Mouse (Mus musculus): ENCODE results near the gene Trim8.

Gene Trim8

GRCm38 (mm10) chr19:46501401-46502068, at the start of gene Trim8:
Trim8 (plus strand) TSS chr19:46501702.
- peak; percentile 68 for DNase-seq

DNA sequence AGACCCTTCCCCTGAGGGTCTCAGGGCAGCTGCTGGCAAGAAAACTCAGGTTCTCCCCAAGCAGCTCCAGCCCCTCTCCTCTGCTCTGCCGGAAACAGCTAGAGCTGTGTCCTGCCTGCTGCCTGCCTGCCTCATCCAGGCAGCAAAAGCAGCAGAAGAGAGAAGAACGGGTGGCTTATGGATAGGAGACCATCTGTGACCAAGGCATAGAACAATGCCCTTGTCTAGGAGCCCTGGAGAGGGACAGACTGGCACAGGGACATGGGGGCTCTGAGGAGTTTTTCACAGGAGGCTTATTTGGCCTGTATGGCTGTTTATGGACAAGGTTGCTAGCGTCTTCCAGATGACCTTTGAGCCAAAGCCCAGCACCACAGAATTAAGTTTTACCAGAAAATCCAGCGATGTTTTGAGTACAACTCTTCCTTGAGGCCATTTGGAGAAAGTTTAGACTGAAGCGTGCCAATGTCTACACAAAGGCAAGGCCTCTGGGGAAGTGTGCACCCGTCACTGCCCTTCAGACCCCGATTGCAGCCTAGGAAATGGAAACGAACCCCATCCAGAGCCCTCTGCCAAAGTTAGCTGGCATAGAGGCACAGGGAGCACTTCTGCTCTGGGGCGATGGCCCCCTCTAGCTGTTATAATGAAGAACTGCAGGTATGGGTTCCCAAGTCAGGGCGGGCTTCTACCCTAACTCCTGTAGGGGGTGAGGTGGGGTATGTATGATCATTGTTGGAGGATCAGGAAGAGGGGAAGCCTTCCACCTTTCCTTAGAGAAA, 49.3 kb upstream of the Trim8 start:
- DNase-seq: peak; percentile 65

- DNase-seq: no peak
These were observed 48.6 kb upstream of the Trim8 start for GRCm38 (mm10) chr19:46452916-46453315.

- DNase-seq: peak; percentile 26
These were observed 47.2 kb upstream of the Trim8 start for GRCm38 (mm10) chr19:46454126-46454880.

DNA sequence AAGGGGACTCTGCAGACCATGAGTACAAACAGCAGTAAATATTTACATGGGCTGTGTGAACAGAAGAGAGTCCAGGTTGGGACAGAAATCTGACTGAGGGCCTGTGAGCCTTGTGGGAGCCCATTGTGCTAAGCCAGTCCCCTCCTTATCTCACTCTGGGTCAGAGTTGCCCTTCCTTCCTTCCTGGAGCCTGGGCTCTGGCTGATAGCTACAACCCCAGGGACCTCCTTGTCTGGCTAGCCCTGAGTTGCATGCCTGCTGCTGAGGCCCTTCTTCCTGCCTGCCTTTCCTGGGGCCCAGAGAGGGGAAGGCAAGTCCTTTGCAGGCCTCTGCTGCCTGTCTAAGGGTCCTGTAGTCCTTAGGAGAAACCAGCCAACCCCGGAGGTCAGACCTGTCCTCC, 46.5 kb upstream of the Trim8 start:
- peak; percentile 33 for DNase-seq

GRCm38 (mm10) chr19:46455556-46455955, 45.9 kb upstream of the Trim8 start:
- DNase-seq: no peak

GRCm38 (mm10) chr19:46456018-46456735, 45.3 kb upstream of the Trim8 start:
- no peak for DNase-seq

DNA sequence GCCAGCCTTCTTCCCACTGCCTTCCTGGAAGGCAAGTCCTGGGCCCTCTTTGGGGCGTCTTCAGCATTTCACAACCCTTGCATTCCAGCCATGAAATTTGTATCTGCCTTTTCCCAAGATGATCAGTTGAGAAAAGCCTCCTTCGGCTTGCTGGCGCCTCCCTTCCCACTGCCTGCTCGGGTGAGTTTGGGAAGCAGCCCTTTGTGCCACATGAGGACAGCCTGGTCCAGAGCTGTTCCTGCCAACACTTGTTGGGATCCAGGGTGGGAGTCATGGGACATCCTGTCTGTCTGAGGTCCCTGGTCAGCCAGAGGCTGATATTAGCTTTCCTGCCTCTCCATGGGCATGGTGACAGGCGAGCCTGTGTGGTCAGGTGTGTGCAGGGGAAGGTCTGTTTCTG, 43.7 kb upstream of the Trim8 start:
- DNase-seq: no peak

- DNase-seq: no peak
These were observed 42.2 kb upstream of the Trim8 start for GRCm38 (mm10) chr19:46459256-46459655.

GRCm38 (mm10) chr19:46459889-46460288, 41.6 kb upstream of the Trim8 start:
- DNase-seq: no peak

GRCm38 (mm10) chr19:46462574-46462973, 38.9 kb upstream of the Trim8 start:
- no peak for DNase-seq

- no peak for DNase-seq
These were observed 38.1 kb upstream of the Trim8 start for GRCm38 (mm10) chr19:46463446-46463845.

GRCm38 (mm10) chr19:46466160-46466559, 35.3 kb upstream of the Trim8 start:
- peak; percentile 53 for DNase-seq

GRCm38 (mm10) chr19:46467051-46467503, 34.4 kb upstream of the Trim8 start:
- DNase-seq: no peak

DNA sequence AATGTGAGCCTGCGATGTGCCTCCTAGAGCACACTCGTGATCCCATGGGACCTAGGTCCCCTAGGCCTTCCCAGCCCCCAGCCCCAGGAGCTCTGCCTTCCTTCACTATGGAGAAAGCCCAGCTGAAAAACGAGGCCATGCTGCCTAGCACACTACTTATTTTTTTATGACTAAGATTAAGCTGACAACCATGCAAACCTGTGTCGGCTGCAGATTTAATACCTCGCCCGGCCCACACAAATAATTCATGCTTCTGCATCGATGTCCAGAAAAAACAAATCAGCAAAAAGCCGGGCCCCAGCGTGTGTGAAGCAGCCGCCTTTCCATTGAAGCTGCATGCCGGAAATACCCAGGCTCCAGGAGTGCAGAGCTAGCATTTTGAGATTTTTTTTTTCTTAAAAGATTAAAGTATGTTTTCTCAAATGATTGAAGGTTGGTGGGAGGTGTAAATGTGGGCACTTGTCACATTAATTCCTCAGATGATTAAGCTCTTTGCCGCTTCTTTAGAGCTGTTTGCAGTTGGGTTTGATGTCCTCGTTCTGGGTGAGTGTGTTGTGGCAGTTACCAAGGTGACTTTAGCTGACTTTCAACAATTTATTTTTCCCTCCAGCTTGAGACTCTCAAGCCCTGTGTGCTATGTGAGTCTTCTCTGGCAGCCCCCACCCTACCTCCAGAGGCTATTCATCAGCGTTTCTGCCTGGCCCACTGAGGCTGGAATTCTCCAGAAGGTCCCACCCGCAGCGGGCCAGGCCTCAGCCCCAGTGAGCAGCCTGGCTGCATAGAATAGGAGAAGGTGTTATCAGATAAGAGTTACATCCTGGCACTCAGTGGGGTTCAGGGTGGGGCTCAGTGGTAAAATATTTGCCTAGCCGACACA, 30.9 kb upstream of the Trim8 start:
- peak; percentile 41 for DNase-seq

- DNase-seq: peak; percentile 26
These were observed 30.0 kb upstream of the Trim8 start for GRCm38 (mm10) chr19:46471324-46472093.

DNA sequence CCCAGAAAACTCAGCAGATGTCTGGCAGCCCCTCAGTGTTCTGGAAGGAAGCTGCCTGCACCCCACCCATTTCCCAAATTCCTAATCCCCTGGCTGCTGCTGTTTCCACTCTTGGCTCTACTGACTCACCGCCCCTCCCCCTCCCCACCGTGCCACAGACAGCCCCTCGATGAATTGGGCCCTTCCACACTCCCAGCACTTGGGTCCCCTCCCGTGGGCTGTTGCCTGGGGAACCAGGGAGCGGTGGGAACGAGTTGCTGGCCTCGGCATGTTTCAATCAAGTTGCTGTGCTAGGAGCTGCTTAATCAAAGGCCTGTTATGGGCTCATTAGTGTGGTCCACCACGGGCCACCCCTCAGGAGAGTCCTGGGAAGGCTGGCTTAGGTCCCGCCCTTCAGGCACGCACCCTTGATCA, 24.1 kb upstream of the Trim8 start:
- no peak for DNase-seq

GRCm38 (mm10) chr19:46478242-46478641, 23.3 kb upstream of the Trim8 start:
- no peak for DNase-seq

GRCm38 (mm10) chr19:46478826-46479225, 22.7 kb upstream of the Trim8 start:
- peak; percentile 19 for DNase-seq

- DNase-seq: peak; percentile 55
These were observed 22.0 kb upstream of the Trim8 start for GRCm38 (mm10) chr19:46479306-46480075.
